Comparison of ENCODE assay signal across 8 mouse cellular contexts in genomic region chr19:46962171-46962772, GRCm38 (mm10). TPM values are rescaled to one million over a fixed set of nuclear protein-coding genes. Genes with fewer than 3 reads are reported as not detected.
A peak's percentile ranks its signal among the peaks of the same experiment; 100 is the strongest.
DNase-seq lines count a peak whose midpoint lies in the region; ATAC-seq and TF ChIP-seq lines count a peak whose summit lies in the region.

No protein-coding gene starts in this region.

- peak; percentile 75 for ATAC-seq in cerebellum, adult (ENCODE audit: insufficient number of reproducible peaks, low FRiP score, low TSS enrichment)
- ATAC-seq in forebrain, embryonic 13.5 days: peak; percentile 92
- ATAC-seq in lung, embryonic 14.5 days (ENCODE audit: insufficient read depth): peak; percentile 90
- ATAC-seq in neutrophil, adult 5-6 weeks (ENCODE audit: extremely low read depth, insufficient number of reproducible peaks, low FRiP score, poor library complexity, severe bottlenecking): peak; percentile 58

- H3K4me2 ChIP-seq in forebrain, embryonic 13.5 days: peak overlapping the region; percentile 73
- peak overlapping the region; percentile 71 for H3K4me2 ChIP-seq in lung, embryonic 14.5 days

- H3K9me3 ChIP-seq in ES-E14 (ENCODE audit: control insufficient read depth, insufficient read depth, low read depth, low read length): no peaks in the 10 kb centered on the region
- no peaks in the 10 kb centered on the region for H3K9me3 ChIP-seq in forebrain, embryonic 13.5 days (replicated peaks)
- H3K9me3 ChIP-seq in lung, embryonic 14.5 days (ENCODE audit: low read depth, low read length): no peaks in the 10 kb centered on the region

- H3K9ac ChIP-seq in ES-E14 (ENCODE audit: insufficient read depth, low read depth, low read length, poor library complexity, severe bottlenecking): peak overlapping the region; percentile 92
- H3K9ac ChIP-seq in forebrain, embryonic 13.5 days: peak overlapping the region; percentile 92
- peak overlapping the region; percentile 94 for H3K9ac ChIP-seq in lung, embryonic 14.5 days

- H3K36me3 ChIP-seq in ES-E14 (ENCODE audit: control insufficient read depth, insufficient read depth, low read length, poor library complexity, severe bottlenecking): no peaks in the 10 kb centered on the region; the same call in 1 of the 2 replicates
- no peaks in the 10 kb centered on the region for H3K36me3 ChIP-seq in forebrain, embryonic 13.5 days (ENCODE audit: poor library complexity, severe bottlenecking)
- H3K36me3 ChIP-seq in lung, embryonic 14.5 days (ENCODE audit: insufficient read depth): no peaks in the 10 kb centered on the region

- H3K27ac ChIP-seq in ES-E14 (ENCODE audit: insufficient read depth, low read depth, low read length, poor library complexity, severe bottlenecking): peak overlapping the region; percentile 90
- peak overlapping the region; percentile 97 for H3K27ac ChIP-seq in forebrain, embryonic 13.5 days
- peak overlapping the region; percentile 97 for H3K27ac ChIP-seq in lung, embryonic 14.5 days (ENCODE audit: low read depth)

- peak overlapping the region; percentile 90 to 94 for H3K4me3 ChIP-seq in ES-E14 (ENCODE audit: insufficient read depth in 1 of 2, low read depth in 1 of 2, low read length in 2 of 2, poor library complexity in 1 of 2, severe bottlenecking in 1 of 2)
- H3K4me3 ChIP-seq in forebrain, embryonic 13.5 days: peak overlapping the region; percentile 72
- peak overlapping the region; percentile 79 for H3K4me3 ChIP-seq in lung, embryonic 14.5 days (ENCODE audit: low read depth, low read length)

- in situ Hi-C loops in ES-E14 (cut with MboI; ENCODE audit: low sequenced_read_pairs in 2 of 2, unreplicated experiment in 2 of 2): no loop called here

- peak; percentile 87 for DNase-seq in ES-E14 (ENCODE audit: low read depth, low spot score)
- peak; percentile 84 to 86 for DNase-seq in heart, postnatal 14 days
- DNase-seq in kidney, postnatal 4 days: peak; percentile 85 to 92
- peak; percentile 89 for DNase-seq in lung, embryonic 14.5 days
- peak; percentile 64 to 80 for DNase-seq in thymus, adult 18-20 months

- H3K4me1 ChIP-seq in ES-E14 (ENCODE audit: control insufficient read depth in 2 of 2, insufficient read depth in 2 of 2, low read length in 2 of 2, poor library complexity in 1 of 2): peaks cover 4 to 10% of the 10 kb centered on the region in 2 experiments; a peak in 3 of 4 replicates
- H3K4me1 ChIP-seq in forebrain, embryonic 13.5 days: peaks cover 36% of the 10 kb centered on the region
- H3K4me1 ChIP-seq in lung, embryonic 14.5 days (ENCODE audit: insufficient read depth): peaks cover 15% of the 10 kb centered on the region; the same call in 1 of the 2 replicates

- intact Hi-C loops in heart, postnatal 14 days (cut with DNase I): no loop called here

- H3K27me3 ChIP-seq in forebrain, embryonic 13.5 days: no peaks in the 10 kb centered on the region
- no peaks in the 10 kb centered on the region for H3K27me3 ChIP-seq in lung, embryonic 14.5 days (ENCODE audit: insufficient read depth, low read length)

- 0% methylated on average over 28 of the region's 54 CpGs for WGBS in forebrain, embryonic 13.5 days
- WGBS in lung, embryonic 14.5 days: 0% methylated on average over 29 of the region's 54 CpGs

- TF ChIP-seq CTCF in lung, embryonic 14.5 days (IDR thresholded peaks at IDR 0.05; ENCODE audit: low read depth): no peak

TF ChIP-seq in ES-E14, 5 proteins besides CTCF, POLR2A, EP300 and RAD21:
- no peak for TF ChIP-seq ZC3H11A (IDR thresholded peaks at IDR 0.05; ENCODE audit: borderline replicate concordance, low read depth, low read length)
- no peak for TF ChIP-seq CHD2 (IDR thresholded peaks at IDR 0.05; ENCODE audit: low read depth, low read length)
- TF ChIP-seq HCFC1 (IDR thresholded peaks at IDR 0.05; ENCODE audit: borderline replicate concordance, insufficient read depth, low read length): no peak
- TF ChIP-seq MAFK (IDR thresholded peaks at IDR 0.05; ENCODE audit: insufficient read depth, low read depth, low read length): no peak
- TF ChIP-seq ZNF384 (IDR thresholded peaks at IDR 0.05; ENCODE audit: low read depth, low read length): no peak

RNA-seq across cellular contexts. Expression of gene Ina, which starts 52.2 kb away (rescaled TPM):
- 9.8 and 18.4 TPM in 2 replicates for total RNA-seq in ES-E14 (2012; rRNA removed)
- polyA plus RNA-seq in forebrain, embryonic 13.5 days (2015; fragmentation: Nextera tagmentation; extraction: Ambion mirVana): 206 and 221 TPM in 2 replicates
- total RNA-seq in heart, postnatal 14 days (2021): not detected
- 0.37 and 0.58 TPM in 2 replicates for polyA plus RNA-seq in lung, embryonic 14.5 days (2014; fragmentation: Nextera tagmentation; extraction: Ambion mirVana)
- 0.23 TPM in 1 of 2 replicates, not detected in the other for total RNA-seq in neutrophil, adult 5-6 weeks (2017)

RNA-seq across cellular contexts. Expression of gene Nt5c2, which starts 52.7 kb away (rescaled TPM):
- total RNA-seq in ES-E14 (2012; rRNA removed): 26.9 and 27.0 TPM in 2 replicates
- polyA plus RNA-seq in forebrain, embryonic 13.5 days (2015; fragmentation: Nextera tagmentation; extraction: Ambion mirVana): 68.8 and 83.9 TPM in 2 replicates
- total RNA-seq in heart, postnatal 14 days (2021): 10 to 100 TPM; 64.9 to 75.1 TPM
- polyA plus RNA-seq in lung, embryonic 14.5 days (2014; fragmentation: Nextera tagmentation; extraction: Ambion mirVana): 69.5 and 81.2 TPM in 2 replicates
- total RNA-seq in neutrophil, adult 5-6 weeks (2017): 79.9 and 87.5 TPM in 2 replicates

Comparison
In these comparisons a context has a peak if more than half of its experiments do, and no peak if none do; other contexts are left out.
1. Peak in every context shown above with its lines: DNase-seq, ATAC-seq, H3K4me3 ChIP-seq and H3K27ac ChIP-seq.